Mouse (Mus musculus) kidney, adult 2 months (tissue): ENCODE results near the gene Slc22a14. TPM values are rescaled to one million over a fixed set of nuclear protein-coding genes. Genes with fewer than 3 reads are reported as not detected.
A peak's percentile ranks its signal among the peaks of the same experiment; 100 is the strongest.

Source experiments
- DNase-seq: peaks from one replicate; pipeline ENCODE4 v3.0.0; 2021
- H3K27ac ChIP-seq: fragments of 200-500 bp; 2 replicates; pipeline ENCODE4 v1.5.1; 2012; ENCODE audit warnings: low read depth, low read length, control low read depth, inconsistent platforms; ENCODE audit not compliant: insufficient read depth
- H3K27me3 ChIP-seq: fragments of 200-500 bp; replicated peaks from 2 replicates; pipeline ENCODE4 v1.6.1; 2012; ENCODE audit warnings: mild to moderate bottlenecking, moderate library complexity, low read length, inconsistent platforms; ENCODE audit not compliant: control insufficient read depth, insufficient read depth
- H3K36me3 ChIP-seq: fragments of 200-500 bp; 2 replicates; pipeline ENCODE4 v1.6.1; 2012; ENCODE audit warnings: mild to moderate bottlenecking, moderate library complexity, low read length, inconsistent platforms; ENCODE audit not compliant: control insufficient read depth, insufficient read depth
- H3K4me1 ChIP-seq: fragments of 200-500 bp; 2 replicates; pipeline ENCODE4 v1.6.1; 2011; ENCODE audit warnings: low read length; ENCODE audit not compliant: control insufficient read depth, insufficient read depth
- H3K4me3 ChIP-seq: fragments of 200-500 bp; 2 replicates; pipeline ENCODE4 v1.5.1; 2011; ENCODE audit warnings: mild to moderate bottlenecking, low read depth, low read length, control low read depth; ENCODE audit not compliant: insufficient read depth
- CTCF ChIP-seq: fragments of 200-500 bp; conservative IDR thresholded peaks from 2 replicates; pipeline ENCODE4 v1.5.1; 2011; ENCODE audit warnings: low read depth, mild to moderate bottlenecking, control low read depth, low read length, moderate library complexity, mixed read lengths; ENCODE audit not compliant: insufficient read depth, insufficient read length
- POLR2A ChIP-seq: fragments of 200-500 bp; IDR thresholded peaks from one replicate; pipeline ENCODE4 v1.6.1; 2011; ENCODE audit warnings: low read depth, low read length, control low read depth
- WGBS: fragments of 180-500 bp; shearing (Covaris S2); methylation state at CpG from one replicate; pipeline ENCODE4 v1.1.7; 2018; 5-methylcytosine and 5-hydroxymethylcytosine counted together
- polyA plus RNA-seq: library from polyadenylated mRNA; depleted of rRNA; stranded (reverse); fragments of >200 nt; gene quantifications from 2 replicates; pipeline ENCODE4 v1.2.3, GENCODE M21; 2012

The Slc22a14 gene
- polyA plus RNA-seq, 1 experiment: 1.7 TPM

GRCm38 (mm10) chr9:119350947-119351705, 14.2 kb downstream of the Slc22a14 start:
- 39% methylated on average over 10 of the region's 10 CpGs for WGBS
- DNase-seq: peak; percentile 85
- H3K27ac ChIP-seq: peak overlapping the region; percentile 81
- H3K4me1 ChIP-seq: peaks cover 13% of the 10 kb centered on the region; the same call in 1 of the 2 replicates
- no peaks in the 10 kb centered on the region for H3K27me3 ChIP-seq
- H3K36me3 ChIP-seq: no peaks in the 10 kb centered on the region
- no peak overlapping the region for H3K4me3 ChIP-seq
- TF ChIP-seq CTCF (no peak), POLR2A (no peak)

- no peak overlapping the region for H3K4me3 ChIP-seq
- H3K4me1 ChIP-seq: peaks cover 13% of the 10 kb centered on the region; the same call in 1 of the 2 replicates
- H3K27ac ChIP-seq: peak overlapping the region; percentile 81
- DNase-seq: peak; percentile 73
- no peak for TF ChIP-seq CTCF
- no peaks in the 10 kb centered on the region; the same call in 1 of the 2 replicates for H3K36me3 ChIP-seq
- WGBS: 62% methylated on average over 3 of the region's 3 CpGs
- H3K27me3 ChIP-seq: no peaks in the 10 kb centered on the region
Measured at GRCm38 (mm10) chr9:119350531-119350930, 14.8 kb downstream of the Slc22a14 start.

DNA sequence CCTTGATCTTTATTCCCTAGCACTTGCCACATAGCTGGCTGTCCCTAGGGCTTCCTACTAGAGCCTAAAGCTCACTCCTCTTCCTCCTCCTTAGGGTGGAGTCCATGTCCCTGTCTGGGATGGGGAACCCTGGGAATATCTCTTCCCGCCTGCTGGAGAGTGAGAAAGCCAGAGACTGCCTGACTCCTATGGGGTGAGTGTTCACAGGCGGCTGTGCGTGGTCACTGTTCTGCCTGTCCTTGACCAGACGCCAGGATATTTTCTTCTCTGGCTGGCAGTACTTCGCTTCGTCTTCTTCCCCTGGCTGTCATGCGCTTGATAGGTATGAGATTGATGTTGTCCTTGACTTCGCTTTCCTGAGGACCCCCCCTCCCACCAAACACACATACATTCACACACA, 19.0 kb downstream of the Slc22a14 start:
- TF ChIP-seq CTCF: no peak
- no peak for TF ChIP-seq POLR2A
- Histone ChIP-seq H3K27ac (no peak overlapping the region), H3K27me3 (no peaks in the 10 kb centered on the region), H3K4me3 (no peak overlapping the region), H3K4me1 (peaks cover 20% of the 10 kb centered on the region), H3K36me3 (no peaks in the 10 kb centered on the region; the same call in 1 of the 2 replicates)
- no peak for DNase-seq
- 91% methylated on average over 8 of the region's 8 CpGs for WGBS

GRCm38 (mm10) chr9:119342728-119343127, 22.6 kb downstream of the Slc22a14 start:
- TF ChIP-seq POLR2A: no peak
- TF ChIP-seq CTCF: no peak
- no peak overlapping the region for H3K27ac ChIP-seq

DNA sequence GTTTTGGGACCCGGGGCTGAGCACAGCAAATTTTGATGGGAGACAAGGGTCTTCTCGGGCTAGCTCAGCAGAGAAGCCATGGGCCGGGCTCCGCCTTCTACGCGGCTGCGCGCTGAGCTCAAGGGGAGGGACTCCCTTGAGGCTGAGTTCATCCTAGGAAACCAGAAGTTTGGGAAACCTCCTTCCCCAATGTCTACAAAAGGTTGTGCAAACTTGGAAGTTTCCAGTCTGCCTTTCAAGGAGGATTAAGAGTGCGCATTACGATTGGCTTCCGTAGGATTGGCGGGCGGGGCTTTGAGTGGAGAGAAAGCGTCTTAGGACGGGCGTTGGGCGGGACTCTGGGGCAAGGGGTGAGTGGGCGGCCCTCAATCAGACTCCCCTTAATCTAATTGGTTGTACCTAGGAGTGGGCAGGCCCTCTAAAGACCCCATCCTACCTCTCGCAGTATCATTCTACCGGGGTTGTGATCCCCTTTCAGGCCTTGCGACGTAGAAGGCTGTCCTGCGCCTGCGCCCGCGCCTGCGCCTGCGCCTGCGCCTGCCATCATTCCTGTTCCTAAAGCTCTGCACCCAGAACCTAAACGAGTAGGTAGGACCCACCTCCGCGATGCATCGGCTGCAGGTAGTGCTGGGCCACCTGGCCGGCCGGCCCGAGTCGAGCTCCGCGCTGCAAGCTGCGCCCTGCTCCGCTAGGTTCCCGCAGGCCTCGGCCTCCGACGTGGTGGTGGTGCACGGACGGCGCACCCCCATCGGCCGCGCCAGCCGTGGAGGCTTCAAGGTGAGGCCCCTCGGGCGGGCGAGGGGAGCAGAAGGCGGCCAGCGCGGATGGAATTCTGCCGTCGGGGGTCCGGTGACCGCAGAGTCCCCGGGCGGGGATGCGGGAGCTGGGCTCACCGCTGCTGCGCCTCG, 24.2 kb downstream of the Slc22a14 start, which contains the start of gene Myd88:
Gene Myd88, minus strand, starts transcription at position 503 of the 908 bp plus-strand sequence.
- TF ChIP-seq CTCF (no peak), POLR2A (peak; percentile 61)
- peak; percentile 99 for DNase-seq
- Histone ChIP-seq H3K27ac (peak within 1 kb of the TSS; percentile 93), H3K27me3 (no peaks in the 10 kb centered on the region), H3K4me1 (peaks cover 18% of the 10 kb centered on the region), H3K36me3 (no peaks in the 10 kb centered on the region; the same call in 1 of the 2 replicates), H3K4me3 (peak within 1 kb of the TSS; percentile 90)
- under 1% methylated on average over 68 of the region's 68 CpGs for WGBS

More at GRCm38 (mm10) chr9:119342728-119343127, 22.6 kb downstream of the Slc22a14 start:
- Histone ChIP-seq H3K27me3 (no peaks in the 10 kb centered on the region), H3K4me1 (peaks cover 18% of the 10 kb centered on the region), H3K4me3 (no peak overlapping the region), H3K36me3 (no peaks in the 10 kb centered on the region; the same call in 1 of the 2 replicates)
- DNase-seq: peak; percentile 73
- WGBS: 65% methylated on average over 7 of the region's 7 CpGs

DNA sequence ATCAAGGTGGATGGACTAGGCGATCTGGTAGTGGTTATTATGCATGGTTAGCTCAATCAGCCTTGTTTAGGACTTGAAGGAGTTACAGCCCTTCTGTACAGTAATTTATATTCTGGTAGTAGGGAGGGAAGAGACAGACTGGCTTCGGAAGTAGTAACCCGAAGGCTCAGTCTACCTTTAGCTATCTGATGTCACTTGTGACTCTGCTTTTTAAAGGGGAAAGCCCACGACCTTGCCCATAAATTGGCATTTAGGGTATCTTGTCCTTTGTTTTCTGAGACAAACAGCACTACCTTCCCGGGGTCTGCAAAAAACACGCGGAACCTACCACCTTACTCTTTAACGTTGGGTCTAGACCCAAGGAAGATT, 25.2 kb downstream of the Slc22a14 start:
- TF ChIP-seq POLR2A: no peak
- no peak for TF ChIP-seq CTCF
- 2% methylated on average over 8 of the region's 8 CpGs for WGBS
- no peak for DNase-seq

More for the DNA sequence above, 25.2 kb downstream of the Slc22a14 start:
- Histone ChIP-seq H3K27ac (peak overlapping the region; percentile 87), H3K27me3 (no peaks in the 10 kb centered on the region), H3K4me1 (peaks cover 18% of the 10 kb centered on the region), H3K36me3 (no peaks in the 10 kb centered on the region), H3K4me3 (peak overlapping the region; percentile 90)
